Mouse (Mus musculus): ENCODE results near the gene Chchd6. TPM values are rescaled to one million over a fixed set of nuclear protein-coding genes. Genes with fewer than 3 reads are reported as not detected.

The Chchd6 gene
- polyA plus RNA-seq, 1 experiment from 2014 or later, result 184 TPM

- H3K36me3 ChIP-seq (ENCODE audit: control insufficient read depth, insufficient read depth, low read length), result no peaks in the 10 kb centered on the region
- no peak overlapping the region for H3K4me2 ChIP-seq (ENCODE audit: low read length)
- no peak overlapping the region for H3K9ac ChIP-seq (ENCODE audit: low read length)
- WGBS, result 89% methylated on average over 4 of the region's 4 CpGs
- no peaks in the 10 kb centered on the region for H3K9me3 ChIP-seq (replicated peaks; ENCODE audit: control insufficient read depth, low read length)
- H3K27me3 ChIP-seq (replicated peaks; ENCODE audit: control insufficient read depth, insufficient read depth, low read length), result no peaks in the 10 kb centered on the region
- no peak overlapping the region for H3K4me3 ChIP-seq (ENCODE audit: low read depth, low read length)
- H3K4me1 ChIP-seq (ENCODE audit: control insufficient read depth, insufficient read depth, low read length), result no peaks in the 10 kb centered on the region
- H3K27ac ChIP-seq (ENCODE audit: low read depth, low read length), result no peak overlapping the region
- ATAC-seq (no peak), DNase-seq (ENCODE audit: low spot score) (no peak)
These were observed 114.3 kb downstream of the Chchd6 start for GRCm38 (mm10) chr6:89481192-89481591.

- DNase-seq (ENCODE audit: low spot score) (no peak), ATAC-seq (no peak)
- Histone ChIP-seq H3K9me3 (replicated peaks; ENCODE audit: control insufficient read depth, low read length) (no peaks in the 10 kb centered on the region), H3K4me3 (ENCODE audit: low read depth, low read length) (no peak overlapping the region), H3K4me2 (ENCODE audit: low read length) (no peak overlapping the region), H3K27ac (ENCODE audit: low read depth, low read length) (no peak overlapping the region), H3K4me1 (ENCODE audit: control insufficient read depth, insufficient read depth, low read length) (peaks cover 3% of the 10 kb centered on the region; the same call in 1 of the 2 replicates), H3K36me3 (ENCODE audit: control insufficient read depth, insufficient read depth, low read length) (no peaks in the 10 kb centered on the region), H3K9ac (ENCODE audit: low read length) (no peak overlapping the region), H3K27me3 (replicated peaks; ENCODE audit: control insufficient read depth, insufficient read depth, low read length) (no peaks in the 10 kb centered on the region)
These were observed 127.5 kb downstream of the Chchd6 start for GRCm38 (mm10) chr6:89467908-89468307.

DNA sequence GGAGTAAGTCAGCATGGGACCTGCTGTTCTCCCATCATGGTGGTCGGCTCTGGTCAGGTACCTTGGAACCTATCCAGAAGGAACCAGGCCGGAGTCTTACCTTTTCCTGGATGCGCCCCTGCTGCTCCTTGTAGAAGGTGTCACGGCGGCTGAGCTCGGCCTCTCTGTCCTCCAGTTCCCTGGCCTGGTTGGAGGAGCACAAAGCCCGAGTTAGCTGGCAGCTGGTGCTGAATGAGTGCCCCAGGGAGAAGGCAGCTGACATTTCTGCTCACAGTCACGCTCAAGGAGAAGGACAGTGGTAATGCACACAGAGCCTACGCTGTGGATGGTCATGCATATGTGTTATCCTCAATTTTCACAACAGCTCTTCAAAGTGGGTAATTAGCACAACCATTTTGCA is 128.2 kb downstream of the Chchd6 start:
- H3K36me3 ChIP-seq (ENCODE audit: control insufficient read depth, insufficient read depth, low read length), result no peaks in the 10 kb centered on the region
- no peak overlapping the region for H3K9ac ChIP-seq (ENCODE audit: low read length)
- H3K27me3 ChIP-seq (replicated peaks; ENCODE audit: control insufficient read depth, insufficient read depth, low read length), result no peaks in the 10 kb centered on the region
- no peak overlapping the region for H3K4me2 ChIP-seq (ENCODE audit: low read length)
- no peak for DNase-seq (ENCODE audit: low spot score)
- no peak overlapping the region for H3K4me3 ChIP-seq (ENCODE audit: low read depth, low read length)
- ATAC-seq, result no peak; the same call in 1 of the 2 replicates
- H3K27ac ChIP-seq (ENCODE audit: low read depth, low read length), result no peak overlapping the region
- H3K9me3 ChIP-seq (replicated peaks; ENCODE audit: control insufficient read depth, low read length), result no peaks in the 10 kb centered on the region
- 74% methylated on average over 9 of the region's 9 CpGs for WGBS
- H3K4me1 ChIP-seq (ENCODE audit: control insufficient read depth, insufficient read depth, low read length), result peaks cover 3% of the 10 kb centered on the region; the same call in 1 of the 2 replicates

DNA sequence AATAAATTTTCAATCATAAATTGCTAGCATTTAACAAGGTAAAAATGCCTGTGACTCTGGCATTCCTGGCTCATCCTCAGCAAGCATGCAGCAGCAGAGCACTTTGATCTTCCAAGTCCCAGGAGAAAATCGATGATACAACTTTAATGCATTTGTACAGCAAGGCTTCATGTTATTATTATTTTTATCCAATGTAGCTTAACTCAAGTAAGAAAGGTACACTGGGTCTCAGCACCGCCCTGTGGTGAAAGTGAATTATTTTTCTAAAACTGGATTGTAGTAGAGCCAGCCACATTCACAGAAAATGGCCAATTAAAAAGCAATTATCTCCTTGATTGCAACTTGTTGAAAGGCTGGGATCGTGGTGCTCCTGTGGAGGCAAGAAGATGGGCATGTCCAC is 128.6 kb downstream of the Chchd6 start:
- no peak overlapping the region for H3K4me3 ChIP-seq (ENCODE audit: low read depth, low read length)
- H3K27me3 ChIP-seq (replicated peaks; ENCODE audit: control insufficient read depth, insufficient read depth, low read length), result no peaks in the 10 kb centered on the region
- no peak overlapping the region for H3K9ac ChIP-seq (ENCODE audit: low read length)
- no peak for ATAC-seq
- WGBS, result 53% methylated on average over 3 of the region's 3 CpGs
- no peak overlapping the region for H3K27ac ChIP-seq (ENCODE audit: low read depth, low read length)
- no peaks in the 10 kb centered on the region for H3K9me3 ChIP-seq (replicated peaks; ENCODE audit: control insufficient read depth, low read length)
- DNase-seq (ENCODE audit: low spot score), result peak; percentile 56
- peaks cover 3% of the 10 kb centered on the region; the same call in 1 of the 2 replicates for H3K4me1 ChIP-seq (ENCODE audit: control insufficient read depth, insufficient read depth, low read length)
- H3K36me3 ChIP-seq (ENCODE audit: control insufficient read depth, insufficient read depth, low read length), result no peaks in the 10 kb centered on the region
- H3K4me2 ChIP-seq (ENCODE audit: low read length), result no peak overlapping the region

- WGBS, result 76% methylated on average over 12 of the region's 12 CpGs
These were observed 129.3 kb downstream of the Chchd6 start for GRCm38 (mm10) chr6:89466053-89466708.

DNA sequence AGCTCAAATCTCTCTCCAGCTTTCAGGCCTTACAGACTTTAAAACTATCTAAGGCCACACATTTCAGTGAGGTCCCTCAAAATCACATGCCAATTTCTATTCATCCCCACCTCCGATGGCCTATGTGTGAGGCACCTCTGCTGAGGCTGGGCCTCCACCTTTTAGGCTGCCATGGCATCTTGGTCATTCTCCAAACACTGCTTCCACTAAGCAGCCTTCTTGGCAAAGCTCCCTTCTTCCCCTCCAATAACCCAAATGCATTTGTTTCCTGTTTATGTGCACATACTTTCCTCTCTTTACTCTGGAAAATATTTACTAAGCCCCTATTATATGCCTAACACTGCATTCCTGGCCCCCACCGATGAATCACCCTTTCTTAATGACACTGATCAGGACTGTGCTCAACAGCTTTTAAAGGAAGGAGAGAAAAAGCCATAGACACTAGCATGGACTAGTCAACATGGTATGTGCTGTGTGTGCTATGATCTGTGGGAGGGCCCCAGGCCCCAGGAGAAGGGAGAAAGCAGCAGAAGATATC is 133.2 kb downstream of the Chchd6 start:
- no peaks in the 10 kb centered on the region for H3K9me3 ChIP-seq (replicated peaks; ENCODE audit: control insufficient read depth, low read length)
- 76% methylated on average over 2 of the region's 2 CpGs for WGBS
- ATAC-seq, result no peak
- no peaks in the 10 kb centered on the region for H3K36me3 ChIP-seq (ENCODE audit: control insufficient read depth, insufficient read depth, low read length)
- H3K9ac ChIP-seq (ENCODE audit: low read length), result no peak overlapping the region
- H3K4me1 ChIP-seq (ENCODE audit: control insufficient read depth, insufficient read depth, low read length), result peaks cover 3% of the 10 kb centered on the region; the same call in 1 of the 2 replicates
- no peak overlapping the region for H3K27ac ChIP-seq (ENCODE audit: low read depth, low read length)
- H3K4me3 ChIP-seq (ENCODE audit: low read depth, low read length), result no peak overlapping the region
- H3K27me3 ChIP-seq (replicated peaks; ENCODE audit: control insufficient read depth, insufficient read depth, low read length), result no peaks in the 10 kb centered on the region
- no peak overlapping the region for H3K4me2 ChIP-seq (ENCODE audit: low read length)
- DNase-seq (ENCODE audit: low spot score), result peak; percentile 15

More at GRCm38 (mm10) chr6:89466053-89466708, 129.3 kb downstream of the Chchd6 start:
- no peaks in the 10 kb centered on the region for H3K36me3 ChIP-seq (ENCODE audit: control insufficient read depth, insufficient read depth, low read length)
- H3K9ac ChIP-seq (ENCODE audit: low read length), result no peak overlapping the region
- H3K9me3 ChIP-seq (replicated peaks; ENCODE audit: control insufficient read depth, low read length), result no peaks in the 10 kb centered on the region
- peak; percentile 40; the same call in 1 of the 2 replicates for ATAC-seq
- H3K4me3 ChIP-seq (ENCODE audit: low read depth, low read length), result no peak overlapping the region
- no peaks in the 10 kb centered on the region for H3K27me3 ChIP-seq (replicated peaks; ENCODE audit: control insufficient read depth, insufficient read depth, low read length)
- peak; percentile 36 for DNase-seq (ENCODE audit: low spot score)
- H3K4me2 ChIP-seq (ENCODE audit: low read length), result no peak overlapping the region
- H3K4me1 ChIP-seq (ENCODE audit: control insufficient read depth, insufficient read depth, low read length), result peaks cover 3% of the 10 kb centered on the region; the same call in 1 of the 2 replicates
- H3K27ac ChIP-seq (ENCODE audit: low read depth, low read length), result no peak overlapping the region

- Histone ChIP-seq H3K4me3 (ENCODE audit: low read depth, low read length) (no peak overlapping the region), H3K4me1 (ENCODE audit: control insufficient read depth, insufficient read depth, low read length) (peaks cover 3% of the 10 kb centered on the region; the same call in 1 of the 2 replicates), H3K4me2 (ENCODE audit: low read length) (no peak overlapping the region), H3K9ac (ENCODE audit: low read length) (no peak overlapping the region), H3K27me3 (replicated peaks; ENCODE audit: control insufficient read depth, insufficient read depth, low read length) (no peaks in the 10 kb centered on the region), H3K27ac (ENCODE audit: low read depth, low read length) (no peak overlapping the region), H3K36me3 (ENCODE audit: control insufficient read depth, insufficient read depth, low read length) (no peaks in the 10 kb centered on the region), H3K9me3 (replicated peaks; ENCODE audit: control insufficient read depth, low read length) (no peaks in the 10 kb centered on the region)
- DNase-seq (ENCODE audit: low spot score), result no peak
- 81% methylated on average over 9 of the region's 9 CpGs for WGBS
- ATAC-seq, result no peak
These were observed 133.9 kb downstream of the Chchd6 start for GRCm38 (mm10) chr6:89461250-89462222.

DNA sequence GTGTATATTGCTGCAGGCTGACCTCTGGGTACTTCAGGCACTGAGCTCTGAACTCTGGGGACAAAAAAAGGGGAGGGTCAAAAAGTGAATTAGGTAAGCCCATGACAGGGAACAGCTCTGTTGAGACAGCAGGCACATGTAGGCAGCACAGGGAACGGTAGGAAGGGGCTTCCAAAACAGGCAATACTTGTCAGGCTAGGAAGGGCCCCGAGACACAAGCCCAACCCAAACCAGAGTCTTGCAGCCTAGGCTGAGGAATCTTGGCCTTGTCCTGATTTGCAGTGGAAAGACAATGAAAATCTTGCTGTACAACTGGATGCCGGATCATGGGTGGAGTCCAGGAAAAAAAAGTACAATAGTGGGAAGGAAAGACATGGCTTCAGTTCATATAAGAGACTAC is 135.8 kb downstream of the Chchd6 start:
- ATAC-seq, result no peak
- Histone ChIP-seq H3K27me3 (replicated peaks; ENCODE audit: control insufficient read depth, insufficient read depth, low read length) (no peaks in the 10 kb centered on the region), H3K27ac (ENCODE audit: low read depth, low read length) (no peak overlapping the region), H3K4me2 (ENCODE audit: low read length) (no peak overlapping the region), H3K4me3 (ENCODE audit: low read depth, low read length) (no peak overlapping the region), H3K36me3 (ENCODE audit: control insufficient read depth, insufficient read depth, low read length) (no peaks in the 10 kb centered on the region), H3K4me1 (ENCODE audit: control insufficient read depth, insufficient read depth, low read length) (no peaks in the 10 kb centered on the region; the same call in 1 of the 2 replicates), H3K9ac (ENCODE audit: low read length) (no peak overlapping the region), H3K9me3 (replicated peaks; ENCODE audit: control insufficient read depth, low read length) (no peaks in the 10 kb centered on the region)
- 81% methylated on average over 3 of the region's 3 CpGs for WGBS
- DNase-seq (ENCODE audit: low spot score), result no peak
